Mouse (Mus musculus) midbrain, embryonic 12.5 days (tissue): Measurements from ENCODE around the gene Gm20388. TPM values are rescaled to one million over a fixed set of nuclear protein-coding genes. Genes with fewer than 3 reads are reported as not detected.
A peak's percentile ranks its signal among the peaks of the same experiment; 100 is the strongest.

Experiments
- ATAC-seq: fragments of 200-750 bp; cut with Nextera tagmentation; 2 replicates; pipeline ENCODE4 v1.8.0; 2017; ENCODE audit warnings: low read depth, moderate TSS enrichment, moderate library complexity; ENCODE audit not compliant: low FRiP score
- H3K27ac ChIP-seq: fragments of 300-500 bp; sonication (generic); replicated peaks from 2 replicates; pipeline ENCODE4 v1.5.1; 2016; ENCODE audit warnings: mild to moderate bottlenecking
- H3K27me3 ChIP-seq: fragments of 300-500 bp; sonication (generic); 2 replicates; pipeline ENCODE4 v1.6.1; 2016; ENCODE audit warnings: mild to moderate bottlenecking
- H3K36me3 ChIP-seq: fragments of 300-500 bp; sonication (generic); 2 replicates; pipeline ENCODE4 v1.6.1; 2016
- H3K4me1 ChIP-seq: fragments of 300-500 bp; sonication (generic); 2 replicates; pipeline ENCODE4 v1.6.1; 2016
- H3K4me2 ChIP-seq: fragments of 300-500 bp; sonication (generic); replicated peaks from 2 replicates; pipeline ENCODE4 v1.6.1; 2016; ENCODE audit warnings: mild to moderate bottlenecking, moderate library complexity
- H3K4me3 ChIP-seq: fragments of 300-500 bp; sonication (generic); 2 replicates; pipeline ENCODE4 v1.5.1; 2016; ENCODE audit warnings: mild to moderate bottlenecking
- H3K9ac ChIP-seq: fragments of 300-500 bp; sonication (generic); replicated peaks from 2 replicates; pipeline ENCODE4 v1.6.1; 2016; ENCODE audit warnings: mild to moderate bottlenecking, moderate library complexity
- H3K9me3 ChIP-seq: fragments of 300-500 bp; sonication (generic); 2 replicates; pipeline ENCODE4 v1.6.1; 2016; ENCODE audit warnings: mild to moderate bottlenecking
- WGBS: fragments of 180-500 bp; shearing (Covaris S2); methylation state at CpG from one replicate; pipeline ENCODE4 v1.1.7; 2016; 5-methylcytosine and 5-hydroxymethylcytosine counted together
- polyA plus RNA-seq: library from polyadenylated mRNA; unstranded; fragments of >200 nt; fragmentation: Nextera tagmentation; extraction: Ambion mirVana; gene quantifications from 2 replicates; pipeline ENCODE4 v1.2.1, GENCODE M21; 2016

Gene Gm20388
- polyA plus RNA-seq, 1 experiment from 2014 or later, result not detected

DNA sequence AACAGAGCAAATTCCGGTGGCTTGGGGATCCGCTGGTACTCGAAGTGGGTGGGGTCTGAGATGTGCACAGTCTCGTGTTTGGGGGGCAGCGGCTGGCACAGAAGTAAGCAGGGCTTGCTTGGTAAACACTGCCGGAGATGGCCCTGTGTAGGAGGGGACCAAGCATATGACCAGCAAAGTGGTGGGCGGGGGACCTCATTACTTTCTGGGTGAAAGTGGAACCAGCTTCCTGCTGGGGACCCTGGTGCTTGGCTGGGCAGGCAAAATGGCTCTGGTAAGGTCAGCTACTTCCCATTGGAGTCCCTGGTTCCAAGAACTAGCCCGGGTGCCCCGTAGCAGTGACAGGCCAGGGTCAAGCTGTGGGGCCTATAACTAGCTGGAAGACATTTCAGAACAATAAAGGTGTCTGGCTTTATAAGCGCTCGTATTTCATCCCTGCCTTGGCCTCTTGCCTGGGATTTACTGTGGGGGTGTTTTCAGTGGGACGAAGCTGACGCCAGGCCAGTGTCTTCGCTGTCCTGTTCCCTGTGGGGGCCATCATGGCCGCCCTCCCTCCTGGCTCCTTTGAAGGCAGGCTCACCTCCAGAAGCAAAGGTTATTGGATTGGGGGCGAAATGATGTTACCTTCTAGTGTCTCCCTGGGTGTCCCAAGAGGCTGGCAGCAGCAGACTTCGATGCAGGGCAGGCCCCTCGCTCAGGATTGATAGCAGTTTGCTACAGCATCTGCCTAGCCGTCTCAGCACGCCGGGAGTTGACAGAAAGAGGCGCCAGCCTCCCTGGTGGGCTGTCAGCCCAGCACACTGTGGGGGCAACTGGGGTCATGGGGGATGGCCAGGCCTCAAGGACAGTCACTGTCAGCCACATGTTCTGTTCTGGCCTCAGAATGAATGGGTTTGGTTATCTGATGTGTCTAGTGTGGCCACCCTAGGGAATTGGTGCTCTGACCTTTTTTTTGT, 466.5 kb downstream of the Gm20388 start:
- Histone ChIP-seq H3K9me3 (no peaks in the 10 kb centered on the region), H3K9ac (no peak overlapping the region), H3K4me2 (no peak overlapping the region), H3K36me3 (no peaks in the 10 kb centered on the region), H3K27me3 (peaks cover 14% of the 10 kb centered on the region), H3K4me3 (no peak overlapping the region), H3K4me1 (peaks cover 78% of the 10 kb centered on the region), H3K27ac (peak overlapping the region; percentile 76)
- ATAC-seq, result no peak
- WGBS, result 57% methylated on average over 22 of the region's 22 CpGs

DNA sequence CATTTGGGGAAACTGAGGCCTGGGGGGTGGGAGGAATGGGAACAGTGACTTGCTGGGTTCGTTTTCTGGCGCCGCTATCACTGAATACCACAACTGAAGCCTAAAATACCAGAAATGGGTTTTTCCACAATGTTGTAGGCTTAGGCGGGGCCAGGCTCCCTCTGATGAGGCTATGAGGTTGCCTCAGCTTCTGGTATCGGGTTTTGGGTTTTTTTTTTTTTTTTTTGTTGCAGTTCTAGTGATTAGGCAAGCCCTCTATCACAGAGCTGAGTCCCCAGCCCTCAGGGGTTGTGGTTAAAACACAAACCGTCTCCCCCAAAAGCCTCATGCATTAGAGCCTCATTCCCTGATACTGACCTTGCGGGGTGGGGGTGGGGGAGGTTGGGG, 467.2 kb downstream of the Gm20388 start:
- Histone ChIP-seq H3K4me1 (peaks cover 84% of the 10 kb centered on the region), H3K4me3 (no peak overlapping the region), H3K4me2 (no peak overlapping the region), H3K9ac (no peak overlapping the region), H3K9me3 (no peaks in the 10 kb centered on the region), H3K27ac (peak overlapping the region; percentile 76; the same call in 1 of the 2 replicates), H3K36me3 (no peaks in the 10 kb centered on the region), H3K27me3 (peaks cover 14% of the 10 kb centered on the region)
- ATAC-seq, result no peak
- 71% methylated on average over 7 of the region's 7 CpGs for WGBS

DNA sequence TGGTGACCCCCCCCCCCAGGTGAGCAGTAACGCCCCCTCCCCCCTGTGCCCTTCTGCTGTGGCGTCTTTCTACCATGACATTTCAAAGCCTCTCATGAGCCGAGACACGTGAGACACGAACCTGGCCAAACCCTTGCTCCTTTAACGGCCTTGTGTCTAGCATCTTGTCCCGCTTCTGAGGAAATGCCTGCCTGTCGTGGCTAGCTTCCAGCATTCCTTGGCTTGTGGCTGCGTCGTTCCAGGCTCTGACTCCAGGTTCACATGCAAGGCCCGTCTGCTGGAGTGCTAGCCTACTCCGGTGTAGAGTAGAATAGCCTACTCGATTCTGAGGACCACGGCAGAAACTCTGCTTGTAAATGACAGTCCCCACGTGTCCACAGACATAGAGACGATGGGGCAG, 467.7 kb downstream of the Gm20388 start:
- H3K27me3 ChIP-seq, result peaks cover 14% of the 10 kb centered on the region
- no peak overlapping the region for H3K9ac ChIP-seq
- no peak overlapping the region for H3K27ac ChIP-seq
- peaks cover 90% of the 10 kb centered on the region for H3K4me1 ChIP-seq
- no peak overlapping the region for H3K4me2 ChIP-seq
- ATAC-seq, result no peak
- H3K4me3 ChIP-seq, result no peak overlapping the region
- 59% methylated on average over 16 of the region's 16 CpGs for WGBS
- no peaks in the 10 kb centered on the region for H3K36me3 ChIP-seq
- H3K9me3 ChIP-seq, result no peaks in the 10 kb centered on the region

DNA sequence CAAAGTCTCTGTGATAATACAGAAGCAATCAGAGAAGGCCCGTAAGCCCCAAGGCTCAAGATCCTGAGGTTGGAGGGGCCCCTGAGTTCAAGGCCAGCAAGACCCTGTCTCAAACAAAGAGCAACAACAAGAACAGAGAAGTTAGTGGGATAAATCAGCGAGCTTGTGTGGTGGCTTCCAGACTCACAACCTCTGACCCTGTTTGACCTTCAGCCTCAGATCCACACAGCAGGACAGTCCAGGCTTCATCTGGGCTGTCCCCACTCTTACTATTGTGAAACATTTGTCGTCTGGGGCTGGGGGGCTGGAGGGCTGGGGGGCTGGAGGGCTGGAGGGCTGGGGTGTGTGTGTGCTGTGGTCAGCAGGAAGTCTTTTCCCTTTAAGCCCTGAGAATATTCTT, 468.4 kb downstream of the Gm20388 start:
- Histone ChIP-seq H3K27ac (no peak overlapping the region), H3K4me2 (no peak overlapping the region), H3K9me3 (no peaks in the 10 kb centered on the region), H3K27me3 (peaks cover 14% of the 10 kb centered on the region), H3K4me3 (no peak overlapping the region), H3K36me3 (no peaks in the 10 kb centered on the region), H3K9ac (no peak overlapping the region), H3K4me1 (peaks cover 95% of the 10 kb centered on the region)
- ATAC-seq, result no peak
- WGBS, result 25% methylated on average over 3 of the region's 3 CpGs

DNA sequence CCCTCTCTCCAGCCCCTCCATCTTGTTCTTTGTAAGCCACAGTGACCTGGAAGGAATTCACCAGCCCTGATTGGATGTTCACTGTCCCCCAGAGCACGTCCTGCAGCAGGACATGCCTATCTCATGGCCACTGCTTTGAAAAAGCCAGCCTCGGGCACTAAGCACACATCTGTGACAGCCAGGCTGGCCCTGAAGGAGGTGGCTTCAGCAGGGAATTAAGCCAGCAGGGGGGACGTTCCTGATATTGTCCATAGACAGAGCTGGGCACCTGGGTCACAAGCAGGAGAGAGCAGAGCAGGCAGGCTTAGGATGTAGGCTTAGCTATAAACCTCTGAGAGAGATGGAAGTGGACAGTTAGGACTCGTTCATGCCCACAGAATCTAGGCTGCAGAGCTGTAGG, 471.2 kb downstream of the Gm20388 start:
- ATAC-seq, result no peak
- H3K9me3 ChIP-seq, result 0 out of 2 replicates have a peak, but pooled peaks cover 2% of the 10 kb centered on the region
- no peaks in the 10 kb centered on the region for H3K36me3 ChIP-seq
- 25% methylated on average over 4 of the region's 4 CpGs for WGBS
- H3K4me1 ChIP-seq, result peaks cover 73% of the 10 kb centered on the region
- no peak overlapping the region for H3K4me2 ChIP-seq
- peak overlapping the region; percentile 66 for H3K27ac ChIP-seq
- H3K9ac ChIP-seq, result 0 out of 2 replicates have a peak overlapping the region, but pooled peaks have one; percentile 4
- H3K27me3 ChIP-seq, result peaks cover 14% of the 10 kb centered on the region
- H3K4me3 ChIP-seq, result no peak overlapping the region

DNA sequence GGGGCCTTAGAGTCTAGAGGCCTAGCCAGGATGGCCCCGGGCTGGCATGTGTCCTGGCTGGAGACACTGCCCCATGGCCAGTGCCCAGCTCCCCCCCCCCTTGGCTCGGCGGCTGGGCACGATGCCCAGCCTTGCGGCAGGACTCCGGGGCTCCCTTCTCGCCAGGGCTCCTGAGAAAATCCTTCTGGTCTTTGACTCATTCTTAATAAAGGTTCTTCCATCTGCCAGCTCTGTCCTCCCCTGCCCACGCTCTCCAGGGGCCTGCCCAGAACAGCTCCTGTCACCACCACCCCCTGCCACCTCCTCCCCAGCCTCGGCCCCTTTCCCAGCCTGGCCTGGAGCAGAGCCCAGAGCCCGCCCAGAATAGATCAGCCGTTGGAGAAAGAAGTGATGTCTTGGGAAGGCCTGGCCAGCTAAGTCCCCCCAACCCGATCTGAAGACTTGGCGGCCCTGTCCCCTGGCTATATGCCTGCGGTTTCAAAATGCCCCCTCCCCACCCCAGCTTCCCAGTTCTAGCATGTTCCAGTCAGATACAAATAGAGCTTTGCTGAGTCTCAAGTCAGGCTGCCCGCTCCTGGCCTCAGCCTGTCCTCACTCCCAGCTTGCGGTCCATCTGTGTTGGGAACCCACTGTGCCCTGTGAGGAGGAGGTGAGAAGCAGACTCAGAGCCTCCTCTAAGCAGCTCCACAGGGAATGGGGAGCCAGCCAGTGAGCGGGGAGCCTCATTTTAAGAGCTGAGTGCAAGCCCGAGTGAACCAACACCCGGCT, 472.0 kb downstream of the Gm20388 start:
- WGBS, result 68% methylated on average over 19 of the region's 19 CpGs
- ATAC-seq, result peak; percentile 28; the same call in 1 of the 2 replicates
- Histone ChIP-seq H3K4me3 (no peak overlapping the region), H3K4me2 (no peak overlapping the region), H3K4me1 (peaks cover 66% of the 10 kb centered on the region), H3K27me3 (peaks cover 14% of the 10 kb centered on the region), H3K36me3 (no peaks in the 10 kb centered on the region), H3K27ac (peak overlapping the region; percentile 66), H3K9me3 (0 out of 2 replicates have a peak, but pooled peaks cover 2% of the 10 kb centered on the region), H3K9ac (peak overlapping the region; percentile 4; the same call in 1 of the 2 replicates)

DNA sequence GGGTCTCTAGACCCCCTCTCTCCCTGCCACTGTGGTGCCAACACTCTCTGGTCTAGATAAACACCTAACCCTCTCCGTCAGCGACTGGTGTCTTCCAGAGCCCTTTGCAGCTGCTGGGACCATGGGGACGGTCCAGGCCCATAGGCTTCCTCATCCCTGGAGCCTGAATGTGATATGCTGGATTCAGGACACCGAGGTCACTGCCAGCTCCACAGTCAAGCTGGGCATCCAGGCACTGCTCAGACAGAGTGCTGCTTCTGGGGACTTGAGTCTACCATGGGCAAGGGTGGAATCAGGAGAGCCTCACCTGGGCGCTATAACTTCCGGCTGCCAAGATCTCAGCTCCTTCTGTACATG, 472.5 kb downstream of the Gm20388 start:
- Histone ChIP-seq H3K9ac (no peak overlapping the region), H3K9me3 (0 out of 2 replicates have a peak, but pooled peaks cover 2% of the 10 kb centered on the region), H3K27ac (peak overlapping the region; percentile 66), H3K36me3 (no peaks in the 10 kb centered on the region), H3K4me1 (peaks cover 60% of the 10 kb centered on the region), H3K4me2 (no peak overlapping the region), H3K27me3 (peaks cover 14% of the 10 kb centered on the region), H3K4me3 (no peak overlapping the region)
- ATAC-seq, result no peak
- 79% methylated on average over 6 of the region's 6 CpGs for WGBS

DNA sequence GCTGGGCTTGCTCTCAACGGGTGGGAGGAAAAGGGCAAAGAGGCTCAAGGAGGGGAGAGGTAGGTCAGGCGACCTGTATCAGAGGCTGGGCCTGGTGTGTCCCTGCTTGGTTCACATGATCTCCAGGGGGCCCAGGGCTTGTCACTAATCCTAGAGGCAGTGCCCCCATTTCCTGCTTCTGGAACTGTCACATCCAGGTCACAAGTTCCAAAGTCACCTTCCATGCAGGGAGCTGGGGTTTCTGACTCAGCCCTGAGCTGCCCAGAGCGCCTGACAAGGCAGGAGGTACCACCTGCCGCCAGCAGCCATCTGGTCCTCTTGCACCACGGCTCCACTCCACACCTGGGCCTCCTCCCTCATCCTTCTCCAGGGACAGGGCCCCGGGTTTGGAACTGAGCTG, 473.1 kb downstream of the Gm20388 start:
- WGBS, result 38% methylated on average over 6 of the region's 6 CpGs
- Histone ChIP-seq H3K4me1 (peaks cover 55% of the 10 kb centered on the region), H3K27me3 (peaks cover 14% of the 10 kb centered on the region), H3K4me2 (no peak overlapping the region), H3K27ac (peak overlapping the region; percentile 66; the same call in 1 of the 2 replicates), H3K4me3 (no peak overlapping the region), H3K9ac (no peak overlapping the region), H3K36me3 (no peaks in the 10 kb centered on the region), H3K9me3 (0 out of 2 replicates have a peak, but pooled peaks cover 2% of the 10 kb centered on the region)
- ATAC-seq, result no peak

DNA sequence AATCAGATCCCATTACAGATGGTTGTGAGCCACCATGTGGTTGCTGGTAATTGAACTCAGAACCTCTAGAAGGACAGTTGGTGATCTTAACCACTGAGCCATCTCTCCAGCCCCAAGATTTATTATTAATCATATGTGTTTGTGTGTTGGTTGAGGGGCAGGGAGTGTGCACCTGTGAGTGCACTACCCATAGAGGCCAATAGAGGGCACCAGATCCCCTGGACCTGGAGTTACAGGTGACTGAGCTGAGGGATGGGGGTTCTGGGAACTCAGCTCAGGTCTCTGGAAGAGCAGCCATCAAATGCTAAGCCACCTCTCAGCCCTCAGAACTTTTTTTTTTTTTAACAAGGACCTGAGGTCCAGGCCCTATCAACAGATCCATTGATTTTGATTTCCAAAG, 474.1 kb downstream of the Gm20388 start:
- Histone ChIP-seq H3K4me1 (peaks cover 45% of the 10 kb centered on the region), H3K36me3 (no peaks in the 10 kb centered on the region), H3K9me3 (0 out of 2 replicates have a peak, but pooled peaks cover 2% of the 10 kb centered on the region), H3K27me3 (peaks cover 8% of the 10 kb centered on the region), H3K27ac (no peak overlapping the region), H3K9ac (no peak overlapping the region), H3K4me3 (no peak overlapping the region), H3K4me2 (no peak overlapping the region)
- ATAC-seq, result no peak

DNA sequence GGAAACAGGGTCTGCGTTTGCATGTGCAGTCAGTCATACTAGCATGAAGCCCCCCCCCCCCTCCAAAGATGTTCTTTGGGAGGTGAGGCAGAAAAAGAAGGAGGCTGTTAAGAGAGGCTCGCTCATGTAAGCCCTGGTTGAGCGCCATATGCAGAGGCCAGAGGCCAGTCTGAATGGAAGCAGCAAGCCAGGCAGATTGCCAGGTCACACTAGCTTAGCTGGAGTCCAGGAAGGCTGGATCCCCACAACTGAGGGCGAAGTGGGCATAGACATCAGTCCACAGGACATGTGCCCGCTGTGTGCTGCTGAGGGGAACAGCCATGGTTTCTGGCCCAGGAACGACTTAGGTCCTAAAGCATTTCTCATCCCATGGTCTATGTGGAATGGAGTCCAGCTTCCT, 477.6 kb downstream of the Gm20388 start:
- Histone ChIP-seq H3K36me3 (no peaks in the 10 kb centered on the region), H3K4me1 (peaks cover 30% of the 10 kb centered on the region), H3K4me3 (no peak overlapping the region), H3K27ac (no peak overlapping the region), H3K9ac (no peak overlapping the region), H3K9me3 (0 out of 2 replicates have a peak, but pooled peaks cover 2% of the 10 kb centered on the region), H3K27me3 (no peaks in the 10 kb centered on the region), H3K4me2 (no peak overlapping the region)
- no peak for ATAC-seq
- 96% methylated on average over 6 of the region's 6 CpGs for WGBS

DNA sequence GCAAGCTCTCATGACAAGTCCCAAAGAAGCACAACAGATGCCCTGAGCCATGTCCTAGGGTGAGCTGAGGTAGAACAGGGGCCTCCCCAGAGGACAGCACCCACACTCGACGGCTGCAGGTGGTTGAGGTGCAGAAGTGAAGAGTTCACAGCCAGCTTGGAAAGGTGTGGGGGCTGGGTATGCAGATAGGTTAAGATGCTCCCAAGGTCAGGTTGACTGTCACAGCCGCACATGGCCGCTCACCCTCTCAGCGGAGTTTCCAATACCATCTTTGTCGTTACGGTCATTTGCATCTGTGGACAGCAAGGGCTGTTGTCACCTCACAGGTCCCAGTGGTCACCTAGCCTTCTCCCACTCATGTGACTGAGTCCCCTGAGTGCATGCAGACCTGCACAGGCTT, 480.0 kb downstream of the Gm20388 start:
- Histone ChIP-seq H3K9me3 (no peaks in the 10 kb centered on the region), H3K27ac (no peak overlapping the region), H3K27me3 (no peaks in the 10 kb centered on the region), H3K4me1 (peaks cover 30% of the 10 kb centered on the region), H3K9ac (no peak overlapping the region), H3K4me3 (no peak overlapping the region), H3K4me2 (no peak overlapping the region), H3K36me3 (no peaks in the 10 kb centered on the region)
- 91% methylated on average over 7 of the region's 7 CpGs for WGBS
- no peak for ATAC-seq

DNA sequence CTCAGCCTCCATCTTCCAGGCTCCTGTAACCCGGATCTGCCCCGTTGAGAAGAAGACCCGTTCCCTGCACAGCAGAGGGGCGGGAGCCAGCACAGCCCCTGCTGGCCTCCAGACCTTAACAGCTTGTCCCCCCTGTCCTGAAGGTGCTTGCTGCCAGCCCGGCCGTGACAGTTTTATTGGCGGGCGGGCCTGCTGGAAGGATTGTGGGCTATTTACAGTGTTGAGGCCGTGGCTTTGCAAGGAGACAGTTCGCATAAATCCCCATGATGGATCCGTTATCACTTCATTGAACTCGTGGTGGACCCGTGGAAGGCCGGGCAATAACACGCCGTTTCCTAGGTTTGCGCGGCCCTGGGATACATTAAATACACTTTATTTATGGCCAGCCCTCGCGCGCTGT, 481.2 kb downstream of the Gm20388 start:
- no peaks in the 10 kb centered on the region for H3K27me3 ChIP-seq
- H3K4me3 ChIP-seq, result no peak overlapping the region
- peak overlapping the region; percentile 46 for H3K27ac ChIP-seq
- no peaks in the 10 kb centered on the region for H3K36me3 ChIP-seq
- H3K4me2 ChIP-seq, result no peak overlapping the region
- WGBS, result 73% methylated on average over 21 of the region's 21 CpGs
- H3K9me3 ChIP-seq, result no peaks in the 10 kb centered on the region
- ATAC-seq, result no peak
- H3K4me1 ChIP-seq, result peaks cover 29% of the 10 kb centered on the region
- H3K9ac ChIP-seq, result no peak overlapping the region
